Mouse (Mus musculus): ENCODE measurements around the gene Dtl.

- TF ChIP-seq POLR2A (IDR thresholded peaks at IDR 0.05; ENCODE audit: control insufficient read depth, low read depth, low read length) (no peak), CTCF (IDR thresholded peaks at IDR 0.05; ENCODE audit: control insufficient read depth, insufficient read depth, insufficient replicate concordance, low read depth, low read length) (no peak)
These were observed 65.5 kb downstream of the Dtl start for GRCm38 (mm10) chr1:191509865-191510264.

Measured in testis, adult 2 months (tissue).